Mouse (Mus musculus) olfactory bulb, adult 2 months (tissue): ENCODE data around the gene Olfr1410. TPM values are rescaled to one million over a fixed set of nuclear protein-coding genes. Genes with fewer than 3 reads are reported as not detected.

Experiments
- H3K27ac ChIP-seq: fragments of 200-500 bp; 2 replicates; pipeline ENCODE4 v1.5.1; 2012; ENCODE audit warnings: low read depth, low read length; ENCODE audit not compliant: insufficient read depth
- H3K4me1 ChIP-seq: fragments of 200-500 bp; 2 replicates; pipeline ENCODE4 v1.6.1; 2012; ENCODE audit warnings: low read length; ENCODE audit not compliant: control insufficient read depth, insufficient read depth
- H3K4me3 ChIP-seq: fragments of 200-500 bp; 2 replicates; pipeline ENCODE4 v1.5.1; 2012; ENCODE audit warnings: mild to moderate bottlenecking, low read depth, low read length, moderate library complexity; ENCODE audit not compliant: insufficient read depth
- CTCF ChIP-seq: fragments of 200-500 bp; IDR thresholded peaks from 2 replicates; pipeline ENCODE4 v1.5.1; 2012; ENCODE audit warnings: low read depth, mild to moderate bottlenecking, low read length, moderate library complexity; ENCODE audit not compliant: insufficient read depth
- POLR2A ChIP-seq: fragments of 200-500 bp; IDR thresholded peaks from 2 replicates; pipeline ENCODE4 v1.6.1; 2012; ENCODE audit warnings: mild to moderate bottlenecking, low read depth, low read length, moderate library complexity; ENCODE audit not compliant: insufficient read depth
- WGBS: fragments of 180-500 bp; shearing (Covaris S2); methylation state at CpG from one replicate; pipeline ENCODE4 v1.1.7; 2018; 5-methylcytosine and 5-hydroxymethylcytosine counted together
- polyA plus RNA-seq: library from polyadenylated mRNA; stranded (reverse); fragments of >200 nt; gene quantifications from 2 replicates; pipeline ENCODE4 v1.2.4, GENCODE M21; 2012; ENCODE audit warnings: low replicate concordance; ENCODE audit not compliant: missing spikeins, insufficient read depth, insufficient read length

Olfr1410 gene
- polyA plus RNA-seq, 1 experiment, result not detected

DNA sequence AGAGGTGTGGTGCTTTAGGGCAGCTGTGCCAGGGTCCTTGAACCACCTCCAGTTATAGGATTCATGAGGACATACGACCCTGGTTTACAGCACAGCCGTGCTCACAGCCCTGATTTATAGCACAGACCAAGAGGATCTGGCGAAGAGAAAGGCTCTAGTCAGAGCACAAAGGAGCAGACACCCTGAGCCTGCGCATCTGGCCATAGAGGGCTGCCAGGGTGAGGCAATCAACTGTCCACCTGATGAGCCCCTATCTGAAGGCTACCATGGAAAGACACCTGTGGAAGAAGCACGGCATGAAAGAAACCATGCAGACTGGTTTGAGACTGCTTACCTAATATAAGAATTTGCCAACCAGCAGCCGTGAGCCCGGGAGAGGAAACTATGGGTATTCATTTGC, 41.0 kb downstream of the Olfr1410 start:
- H3K4me3 ChIP-seq, result no peak overlapping the region
- 85% methylated on average over 7 of the region's 7 CpGs for WGBS
- H3K27ac ChIP-seq, result no peak overlapping the region
- TF ChIP-seq POLR2A, result no peak
- TF ChIP-seq CTCF, result no peak
- peaks cover 1% of the 10 kb centered on the region; the same call in 1 of the 2 replicates for H3K4me1 ChIP-seq

DNA sequence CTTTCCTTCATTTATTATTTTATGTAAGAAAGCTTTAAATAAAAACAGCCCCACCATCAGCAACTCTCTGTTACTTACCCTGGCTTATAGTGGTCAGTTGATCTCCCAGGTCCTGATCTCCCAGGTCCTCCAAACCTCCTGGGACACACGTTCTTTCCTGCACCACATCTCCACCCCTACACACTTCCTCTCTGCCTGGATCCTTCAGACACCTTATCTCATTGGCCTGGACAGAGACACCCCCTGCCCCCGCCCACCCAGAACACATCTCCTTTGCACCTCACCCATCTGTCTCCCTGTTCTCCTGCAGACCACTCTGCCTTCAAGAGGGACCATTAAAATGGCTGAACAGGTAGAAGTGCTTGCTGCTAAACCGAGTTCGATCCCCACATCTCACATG, 41.4 kb downstream of the Olfr1410 start:
- TF ChIP-seq CTCF (no peak), POLR2A (no peak)
- Histone ChIP-seq H3K27ac (no peak overlapping the region), H3K4me1 (peaks cover 6% of the 10 kb centered on the region; the same call in 1 of the 2 replicates), H3K4me3 (no peak overlapping the region)
- WGBS, result 82% methylated on average over 4 of the region's 4 CpGs

DNA sequence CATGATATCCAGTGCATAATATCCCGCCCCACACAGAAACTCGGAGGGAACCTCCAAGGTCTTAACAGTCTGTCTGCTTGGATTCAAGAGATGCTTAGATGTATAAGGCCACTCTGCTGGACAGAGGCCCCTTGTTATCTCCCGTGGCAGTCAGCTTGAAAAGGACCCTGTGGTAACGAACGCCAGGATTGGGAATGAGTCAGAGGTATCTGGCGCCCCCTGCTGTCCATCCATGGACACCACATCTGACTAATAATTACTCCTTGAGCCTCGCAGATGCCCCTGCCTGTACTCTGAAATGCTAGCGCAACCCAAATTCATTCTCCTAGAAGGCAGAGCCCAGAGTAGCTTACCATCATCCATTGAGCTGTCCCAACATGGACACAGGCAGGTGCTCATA, 42.2 kb downstream of the Olfr1410 start:
- Histone ChIP-seq H3K4me1 (peaks cover 7% of the 10 kb centered on the region; the same call in 1 of the 2 replicates), H3K27ac (no peak overlapping the region), H3K4me3 (no peak overlapping the region)
- TF ChIP-seq CTCF, result peak; percentile 41; the same call in 1 of the 2 replicates
- no peak for TF ChIP-seq POLR2A
- 5% methylated on average over 8 of the region's 8 CpGs for whole genome bisulfite sequencing

DNA sequence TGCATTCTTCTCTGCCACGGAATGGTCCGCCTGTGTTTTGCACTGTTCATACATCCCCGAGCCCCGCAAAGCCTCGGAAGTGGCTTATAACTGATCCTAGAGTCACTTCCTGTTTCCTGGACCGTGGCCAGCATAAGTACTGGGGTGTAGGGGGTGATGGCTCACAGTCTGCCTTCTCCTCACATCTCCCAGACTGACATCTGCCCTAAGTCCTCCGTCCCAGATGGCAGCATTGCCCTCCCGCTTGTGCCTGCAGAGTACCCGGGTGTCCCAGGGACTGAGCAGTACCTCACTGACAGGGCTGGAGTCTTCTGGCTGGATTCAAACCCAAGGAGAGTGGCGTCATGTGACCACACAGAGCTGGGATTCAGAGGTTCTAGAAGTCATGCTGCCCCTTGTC, 42.6 kb downstream of the Olfr1410 start:
- Histone ChIP-seq H3K27ac (no peak overlapping the region), H3K4me3 (no peak overlapping the region), H3K4me1 (peaks cover 7% of the 10 kb centered on the region; the same call in 1 of the 2 replicates)
- 43% methylated on average over 10 of the region's 10 CpGs for WGBS
- TF ChIP-seq POLR2A (no peak), CTCF (no peak)

DNA sequence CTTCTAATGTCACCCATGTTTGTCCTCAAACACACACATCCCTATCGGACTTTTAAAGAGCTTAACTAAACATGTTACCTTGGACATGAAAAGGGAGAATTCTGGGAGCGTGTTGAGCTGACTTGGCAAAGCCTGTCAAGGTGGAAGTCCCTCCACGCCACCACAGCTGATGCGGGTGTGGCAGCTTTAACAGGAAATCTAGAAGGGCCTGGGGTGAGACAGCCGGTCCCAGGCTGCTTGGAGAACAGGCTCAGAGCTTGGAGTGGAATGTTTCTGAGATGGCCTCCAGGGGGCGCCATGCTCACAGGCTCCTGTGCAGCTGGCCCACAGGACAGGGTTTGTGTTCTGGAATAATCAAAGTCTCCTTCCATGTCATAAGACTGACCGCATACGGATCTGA, 43.1 kb downstream of the Olfr1410 start, which contains the start of gene Otos:
Gene Otos, minus strand, starts transcription at position 169 of the 400 bp plus-strand sequence.
- TF ChIP-seq CTCF (peak; percentile 85), POLR2A (no peak)
- Histone ChIP-seq H3K27ac (no peak within 1 kb of the TSS), H3K4me3 (no peak within 1 kb of the TSS), H3K4me1 (peaks cover 7% of the 10 kb centered on the region; the same call in 1 of the 2 replicates)
- WGBS, result 22% methylated on average over 8 of the region's 8 CpGs

DNA sequence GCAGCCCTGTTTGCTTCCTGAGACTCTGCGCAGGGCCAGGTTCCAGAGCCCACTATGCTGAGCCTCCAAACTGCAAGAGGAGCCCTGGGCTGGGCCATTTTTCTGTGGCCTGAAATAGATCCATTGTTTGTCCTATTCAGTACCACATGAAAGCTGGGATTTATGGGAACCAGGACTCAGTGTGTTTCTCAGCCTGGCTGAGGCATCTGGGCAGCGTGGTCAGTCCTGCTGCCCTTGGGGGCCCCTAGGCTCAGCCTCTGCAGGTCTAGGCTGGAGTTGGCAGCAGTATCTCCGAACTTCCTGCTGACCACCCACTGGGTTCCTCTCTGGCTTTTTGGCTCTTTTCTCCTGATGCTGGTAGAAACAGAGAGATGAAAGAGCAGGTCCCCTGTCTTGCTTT, 45.9 kb downstream of the Olfr1410 start:
- peaks cover 7% of the 10 kb centered on the region; the same call in 1 of the 2 replicates for H3K4me1 ChIP-seq
- WGBS, result 49% methylated on average over 3 of the region's 3 CpGs
- H3K4me3 ChIP-seq, result no peak overlapping the region
- H3K27ac ChIP-seq, result no peak overlapping the region
- no peak for TF ChIP-seq CTCF
- TF ChIP-seq POLR2A, result no peak

DNA sequence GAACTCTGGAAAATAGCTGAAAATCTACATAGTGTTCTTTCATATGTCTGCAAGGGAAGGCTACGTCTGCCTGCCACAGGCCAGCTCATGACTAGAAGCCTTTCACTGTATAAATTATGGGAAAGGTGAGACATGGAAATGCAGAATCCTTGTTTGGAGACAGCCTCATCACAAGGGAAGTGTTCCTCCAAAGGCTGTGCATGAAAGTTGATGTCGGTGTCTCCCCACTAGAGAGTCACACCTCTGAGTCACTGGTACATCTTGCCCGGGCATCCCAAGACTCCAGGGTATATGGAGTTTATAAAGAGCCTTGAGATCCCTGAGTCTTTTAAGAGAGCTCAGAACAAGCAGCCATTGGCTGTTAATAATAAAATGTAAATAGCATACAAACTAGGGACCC, 47.6 kb downstream of the Olfr1410 start:
- WGBS, result 86% methylated on average over 3 of the region's 3 CpGs
- Histone ChIP-seq H3K4me3 (no peak overlapping the region), H3K27ac (no peak overlapping the region), H3K4me1 (peaks cover 7% of the 10 kb centered on the region; the same call in 1 of the 2 replicates)
- TF ChIP-seq CTCF (no peak), POLR2A (no peak)

DNA sequence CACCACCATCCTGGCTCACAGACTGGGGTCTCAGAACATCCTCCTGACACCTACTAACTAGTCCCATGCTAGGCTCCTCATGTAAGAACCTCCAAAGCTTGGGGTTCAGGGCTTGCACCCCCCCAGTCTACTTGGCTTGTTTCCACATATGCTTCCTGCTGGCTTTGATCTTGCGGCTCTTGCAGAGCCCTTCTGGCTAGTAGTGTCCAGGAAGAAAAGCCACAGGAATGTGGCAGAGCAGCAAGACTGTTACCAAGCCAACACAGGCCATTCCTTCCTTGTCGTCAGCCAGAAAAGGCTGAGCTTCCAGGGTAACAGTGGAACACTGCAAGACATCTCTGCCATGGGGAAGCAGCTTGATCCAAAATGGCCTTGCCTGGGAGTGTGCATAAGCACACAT, 49.1 kb downstream of the Olfr1410 start:
- 49% methylated on average over 2 of the region's 2 CpGs for WGBS

GRCm38 (mm10) chr1:92657025-92657820, 51.6 kb downstream of the Olfr1410 start:
- TF ChIP-seq CTCF (no peak), POLR2A (no peak)
- Histone ChIP-seq H3K4me1 (no peaks in the 10 kb centered on the region), H3K27ac (no peak overlapping the region), H3K4me3 (no peak overlapping the region)
- 83% methylated on average over 11 of the region's 11 CpGs for WGBS

More for the DNA sequence above, 49.1 kb downstream of the Olfr1410 start:
- H3K4me3 ChIP-seq, result no peak overlapping the region
- H3K27ac ChIP-seq, result no peak overlapping the region
- TF ChIP-seq CTCF (no peak), POLR2A (no peak)
- peaks cover 7% of the 10 kb centered on the region; the same call in 1 of the 2 replicates for H3K4me1 ChIP-seq
